Mouse (Mus musculus) E14TG2a.4 (cell line): ENCODE measurements at regions not wholly inside any gene's neighbourhood (a gene's known extent, or its start where the extent isn't known, plus 50 kb on each side); places are given as distances from the start of the nearest gene placed in this dataset.
"Not testable (repeated sequence)": the region's sequence is repeated elsewhere in the genome, so short reads cannot be mapped to it uniquely, and the experiment has no call there.

Source experiments
- H3K27me3 ChIP-seq: 2 replicates; pipeline ENCODE4 v1.6.1; 2014; ENCODE audit warnings: low read length, control low read depth; ENCODE audit not compliant: insufficient read depth
- H3K36me3 ChIP-seq: 2 replicates; pipeline ENCODE4 v1.6.1; 2014; ENCODE audit warnings: low read length, control low read depth; ENCODE audit not compliant: insufficient read depth
- H3K4me1 ChIP-seq: replicated peaks from 2 replicates; pipeline ENCODE4 v1.6.1; 2014; ENCODE audit warnings: low read depth, low read length, control low read depth
- H3K4me3 ChIP-seq: replicated peaks from 2 replicates; pipeline ENCODE4 v1.5.1; 2014; ENCODE audit warnings: mild to moderate bottlenecking, low read length
- H3K9me3 ChIP-seq: 2 replicates; pipeline ENCODE4 v1.6.1; 2014; ENCODE audit warnings: low read length, control low read depth
- CTCF ChIP-seq: conservative IDR thresholded peaks from 2 replicates; pipeline ENCODE4 v1.5.1; 2014; ENCODE audit warnings: low read length
- NANOG ChIP-seq: IDR thresholded peaks from 2 replicates; pipeline ENCODE4 v1.6.1; 2014; ENCODE audit warnings: borderline replicate concordance, low read length, mixed read lengths
- POU5F1 ChIP-seq: IDR thresholded peaks from 2 replicates; pipeline ENCODE4 v1.6.1; 2014; ENCODE audit warnings: low read length, borderline replicate concordance

DNA sequence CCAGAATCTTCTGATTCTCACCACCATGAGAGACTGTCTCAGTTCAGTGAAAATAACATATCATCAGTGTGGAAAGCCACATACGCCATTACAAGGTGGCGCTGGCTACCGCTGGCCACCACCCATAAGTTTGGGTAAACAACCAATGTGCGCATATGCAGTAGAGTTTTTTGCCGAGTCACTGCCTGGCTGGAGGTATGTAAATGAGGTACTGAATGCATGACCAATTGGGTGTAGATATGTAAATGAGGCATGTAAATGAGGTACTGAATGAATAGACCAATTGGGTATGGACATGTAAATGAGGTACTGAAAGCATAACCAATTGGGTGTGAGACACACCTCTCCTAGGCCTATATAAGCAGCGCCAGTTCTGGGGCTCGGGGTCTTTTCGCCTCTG is 136.3 kb downstream of the Dad1 start:
- not testable (repeated sequence) for H3K4me1 ChIP-seq, H3K36me3 ChIP-seq, H3K27me3 ChIP-seq, H3K4me3 ChIP-seq
- H3K9me3 ChIP-seq, result peaks cover 36% of the 10 kb centered on the region
- TF ChIP-seq POU5F1, result peak; percentile 46; the same call in 1 of the 2 replicates

DNA sequence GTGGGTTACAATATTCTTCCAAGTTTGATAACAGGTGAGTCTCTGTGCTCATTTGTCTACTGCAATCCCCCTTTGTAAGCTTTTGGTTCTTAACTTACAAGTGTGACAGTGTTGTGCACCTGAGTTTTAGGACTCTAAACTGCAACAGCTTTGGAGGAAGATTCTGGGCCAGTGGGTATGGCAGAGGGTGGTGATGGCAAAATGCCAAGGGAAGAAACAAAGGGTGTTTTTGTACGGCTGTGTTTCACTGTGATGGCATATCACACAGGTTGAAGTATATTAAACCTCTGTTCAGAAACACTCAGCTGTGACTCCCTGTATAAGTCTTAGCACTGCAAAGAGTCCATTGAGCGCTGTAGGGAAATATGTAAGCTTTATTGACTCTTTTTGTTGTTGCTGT is 140.7 kb downstream of the Dad1 start:
- H3K9me3 ChIP-seq, result peaks cover 22% of the 10 kb centered on the region
- no peaks in the 10 kb centered on the region for H3K27me3 ChIP-seq
- no peak for TF ChIP-seq NANOG
- TF ChIP-seq CTCF, result no peak
- no peak for TF ChIP-seq POU5F1
- 0 out of 2 replicates have a peak, but pooled peaks cover 3% of the 10 kb centered on the region for H3K4me1 ChIP-seq
- no peaks in the 10 kb centered on the region for H3K36me3 ChIP-seq
- H3K4me3 ChIP-seq, result no peak overlapping the region

DNA sequence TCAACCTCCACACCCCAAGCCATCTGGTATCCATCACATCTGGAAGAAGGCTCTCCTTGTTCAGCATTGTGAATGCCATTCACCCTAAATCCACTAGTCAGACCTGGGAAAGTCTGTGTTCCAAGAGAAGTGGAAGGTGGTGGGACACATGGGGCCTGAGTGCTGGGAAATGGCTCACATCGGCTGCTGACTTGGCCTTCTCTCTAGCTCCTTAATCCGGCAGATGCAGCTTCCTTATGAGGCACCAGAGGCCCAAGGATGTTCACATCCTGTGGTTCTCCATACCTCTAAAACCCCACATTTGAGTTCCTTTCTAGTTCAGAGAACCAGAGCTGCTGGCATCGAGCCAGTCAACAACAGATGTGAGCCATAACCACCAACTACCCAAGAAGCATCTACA is 142.9 kb downstream of the Dad1 start:
- Histone ChIP-seq H3K27me3 (no peaks in the 10 kb centered on the region), H3K9me3 (no peaks in the 10 kb centered on the region), H3K4me1 (peaks cover 13% of the 10 kb centered on the region), H3K4me3 (no peak overlapping the region), H3K36me3 (no peaks in the 10 kb centered on the region)
- TF ChIP-seq NANOG, result no peak
- no peak for TF ChIP-seq POU5F1
- TF ChIP-seq CTCF, result no peak

DNA sequence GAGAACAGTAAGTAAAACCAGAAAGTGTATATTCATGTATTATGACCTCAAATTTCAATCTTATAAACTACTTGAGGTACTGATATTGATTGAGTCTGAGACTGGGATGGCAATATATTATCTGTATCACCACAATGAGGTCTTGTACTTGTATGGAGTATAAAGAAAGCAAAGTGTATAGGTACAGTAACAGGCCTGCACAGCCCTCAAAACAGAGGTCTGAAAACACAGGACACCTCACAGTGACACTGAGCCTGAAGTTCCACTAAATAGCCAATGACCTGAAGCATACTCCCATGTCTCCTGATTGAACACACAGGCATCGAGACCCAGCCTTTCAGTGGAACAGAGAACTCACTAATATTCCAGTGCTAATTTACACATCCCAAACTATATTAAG is 144.8 kb downstream of the Dad1 start:
- H3K4me1 ChIP-seq, result peaks cover 13% of the 10 kb centered on the region
- no peak for TF ChIP-seq NANOG
- no peak for TF ChIP-seq CTCF
- TF ChIP-seq POU5F1, result no peak
- H3K9me3 ChIP-seq, result no peaks in the 10 kb centered on the region
- no peaks in the 10 kb centered on the region for H3K36me3 ChIP-seq
- H3K4me3 ChIP-seq, result no peak overlapping the region
- no peaks in the 10 kb centered on the region for H3K27me3 ChIP-seq

DNA sequence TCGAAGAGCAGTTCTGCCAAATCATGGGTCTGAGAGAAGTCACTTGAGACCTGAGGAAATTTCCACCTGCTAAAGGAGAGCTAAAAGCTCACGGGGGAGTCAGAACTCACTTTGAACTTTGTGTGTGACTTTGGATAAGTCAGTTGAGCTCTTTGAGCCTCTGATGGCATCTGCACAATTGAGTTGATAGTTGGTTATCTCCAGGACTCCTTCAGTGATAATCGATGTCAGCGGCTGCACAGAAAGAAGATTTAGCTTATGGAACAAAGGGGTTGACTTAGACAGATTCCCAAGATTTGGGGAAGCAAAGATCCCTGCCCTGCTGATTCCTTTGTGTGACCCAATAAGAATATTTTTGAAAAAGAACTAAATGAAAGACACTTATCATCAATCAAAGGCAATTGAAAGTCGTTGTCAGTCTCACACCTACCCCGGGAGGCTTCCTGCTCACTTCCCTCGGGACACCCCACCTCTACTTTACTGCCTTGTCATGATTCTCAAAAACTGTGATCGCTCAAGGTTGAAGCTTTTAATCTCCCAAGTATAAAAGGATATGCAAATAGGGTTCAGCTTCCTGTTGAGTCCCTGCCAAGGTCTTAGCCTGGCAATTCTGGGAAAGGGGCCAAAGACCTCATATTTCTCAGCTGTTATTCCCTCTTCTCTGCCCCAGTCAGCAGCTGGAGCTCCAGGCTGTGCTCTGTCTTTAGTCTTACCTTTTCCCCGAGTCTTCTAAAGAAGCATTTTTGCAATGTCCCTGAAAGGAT is 145.4 kb downstream of the Dad1 start:
- Histone ChIP-seq H3K36me3 (no peaks in the 10 kb centered on the region), H3K9me3 (no peaks in the 10 kb centered on the region), H3K27me3 (no peaks in the 10 kb centered on the region), H3K4me1 (peaks cover 13% of the 10 kb centered on the region), H3K4me3 (no peak overlapping the region)
- TF ChIP-seq POU5F1 (no peak), NANOG (peak; percentile 59; the same call in 1 of the 2 replicates)

DNA sequence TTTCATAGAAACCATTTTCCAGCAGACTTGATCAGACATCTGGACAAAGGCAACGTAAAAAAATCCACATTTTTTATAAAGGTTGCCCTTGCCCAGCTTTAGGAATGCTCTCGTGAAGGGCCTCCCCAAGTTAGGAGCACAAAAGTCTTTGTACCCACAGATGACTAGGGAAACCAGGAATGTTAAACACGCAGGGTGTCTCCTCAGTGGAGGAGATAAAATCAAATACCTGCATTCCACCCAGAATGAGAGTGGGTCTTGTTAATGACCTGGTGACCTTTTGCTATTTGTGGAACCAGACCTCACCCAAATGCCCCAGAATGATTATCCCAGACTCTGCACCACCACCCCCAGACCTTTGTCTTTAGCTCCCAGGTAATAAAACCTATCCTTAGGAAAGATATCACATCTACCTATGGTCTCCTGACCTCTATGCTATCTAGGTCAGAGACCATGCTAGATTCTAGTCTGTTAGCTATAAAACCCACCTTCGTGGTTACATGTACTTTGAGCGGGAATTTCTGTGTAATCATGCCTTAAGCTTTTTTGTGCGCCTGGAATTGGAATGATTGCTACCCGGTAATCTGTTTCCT is 146.6 kb downstream of the Dad1 start:
- no peaks in the 10 kb centered on the region for H3K36me3 ChIP-seq
- TF ChIP-seq POU5F1 (no peak), NANOG (no peak), CTCF (no peak)
- H3K4me1 ChIP-seq, result peaks cover 13% of the 10 kb centered on the region
- H3K27me3 ChIP-seq, result no peaks in the 10 kb centered on the region
- H3K4me3 ChIP-seq, result no peak overlapping the region
- no peaks in the 10 kb centered on the region for H3K9me3 ChIP-seq

DNA sequence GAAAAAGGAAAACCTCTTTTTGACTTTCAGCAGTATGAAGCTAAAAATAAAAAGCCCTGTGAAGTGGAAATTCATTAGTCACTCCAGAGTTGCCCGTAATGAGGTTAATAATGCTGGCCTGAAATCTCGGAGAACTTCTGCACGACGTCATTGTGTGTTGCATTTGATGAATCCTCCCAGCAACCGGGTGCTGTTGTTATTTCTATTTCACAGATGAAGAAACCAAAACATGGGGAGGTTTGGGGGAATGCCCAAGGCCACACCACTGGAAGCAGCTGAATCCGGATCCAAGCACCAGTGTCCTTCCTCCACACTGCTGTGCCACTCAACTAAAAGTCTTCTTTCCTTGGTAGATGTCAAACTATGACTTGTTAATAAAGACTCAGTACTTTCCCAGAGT is 149.7 kb downstream of the Dad1 start:
- Histone ChIP-seq H3K4me1 (peaks cover 13% of the 10 kb centered on the region), H3K9me3 (no peaks in the 10 kb centered on the region), H3K36me3 (no peaks in the 10 kb centered on the region), H3K27me3 (0 out of 2 replicates have a peak, but pooled peaks cover 6% of the 10 kb centered on the region), H3K4me3 (no peak overlapping the region)
- TF ChIP-seq CTCF, result no peak
- TF ChIP-seq POU5F1, result no peak
- TF ChIP-seq NANOG, result no peak

DNA sequence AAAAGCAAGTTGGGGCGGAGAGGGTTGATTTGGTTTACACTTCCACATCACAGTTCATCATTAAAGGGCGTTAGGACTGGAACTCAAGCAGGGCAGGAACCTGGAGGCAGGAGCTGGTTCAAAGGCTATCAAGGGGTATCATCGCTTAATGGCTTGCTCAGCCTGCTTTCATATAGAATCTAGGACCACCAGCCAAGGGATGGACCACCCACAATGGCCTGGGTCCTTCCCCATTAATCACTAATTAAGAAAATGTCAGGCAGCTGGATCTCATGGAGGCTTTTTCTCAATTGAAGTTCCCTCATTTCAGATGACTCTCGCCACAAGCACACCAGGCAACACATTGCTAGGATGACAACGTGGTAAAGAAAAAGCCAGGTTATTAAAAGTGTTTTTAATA is 150.4 kb downstream of the Dad1 start:
- 0 out of 2 replicates have a peak, but pooled peaks cover 8% of the 10 kb centered on the region for H3K27me3 ChIP-seq
- TF ChIP-seq CTCF, result no peak
- no peak for TF ChIP-seq POU5F1
- TF ChIP-seq NANOG, result no peak
- no peaks in the 10 kb centered on the region for H3K9me3 ChIP-seq
- H3K4me3 ChIP-seq, result no peak overlapping the region
- H3K36me3 ChIP-seq, result no peaks in the 10 kb centered on the region
- H3K4me1 ChIP-seq, result peaks cover 11% of the 10 kb centered on the region
